Mouse (Mus musculus) forelimb bud, embryonic 11.5 days (tissue): ENCODE measurements around the gene Hist1h3d.
"Not testable (repeated sequence)": the region's sequence is repeated elsewhere in the genome, so short reads cannot be mapped to it uniquely, and the experiment has no call there.

Experiments used
- DNase-seq: peaks from one replicate; pipeline ENCODE4 v3.0.0-alpha.2; 2012; ENCODE audit warnings: low read depth, low spot score

Gene Hist1h3d

GRCm38 (mm10) chr13:23575271-23575851 is at the start of gene Hist1h3d:
Hist1h3d (plus strand) TSS chr13:23575763.
- peak; percentile 89 for DNase-seq

- DNase-seq: no peak
These were observed 49.7 kb upstream of the Hist1h3d start for GRCm38 (mm10) chr13:23525901-23526300.

- DNase-seq: peak; percentile 93
These were observed 49.3 kb upstream of the Hist1h3d start for GRCm38 (mm10) chr13:23526312-23526711.

- DNase-seq: no peak
These were observed 46.6 kb upstream of the Hist1h3d start for GRCm38 (mm10) chr13:23529005-23529404.

- DNase-seq: no peak
These were observed 45.9 kb upstream of the Hist1h3d start for GRCm38 (mm10) chr13:23529480-23530165.

GRCm38 (mm10) chr13:23530181-23530900 is 45.2 kb upstream of the Hist1h3d start:
- peak; percentile 66 for DNase-seq

- DNase-seq: peak; percentile 98
These were observed 44.4 kb upstream of the Hist1h3d start, which contains the start of gene Hist1h4h for GRCm38 (mm10) chr13:23530901-23531875. Hist1h4h (plus strand) TSS chr13:23531050.

GRCm38 (mm10) chr13:23532262-23533075 is 43.1 kb upstream of the Hist1h3d start:
- DNase-seq: no peak

GRCm38 (mm10) chr13:23533560-23534367 is 41.8 kb upstream of the Hist1h3d start, which contains the start of gene Hist1h2af:
Hist1h2af (plus strand) TSS chr13:23533906.
- DNase-seq: peak; percentile 94

- DNase-seq: peak; percentile 84
These were observed 41.0 kb upstream of the Hist1h3d start for GRCm38 (mm10) chr13:23534368-23535131.

- DNase-seq: peak; percentile 97
These were observed 40.2 kb upstream of the Hist1h3d start, which contains the start of gene Hist1h3g for GRCm38 (mm10) chr13:23535137-23536075. Hist1h3g (plus strand) TSS chr13:23535422.

- no peak for DNase-seq
These were observed 39.3 kb upstream of the Hist1h3d start for GRCm38 (mm10) chr13:23536076-23536822.

GRCm38 (mm10) chr13:23537006-23537710 is 38.4 kb upstream of the Hist1h3d start:
- no peak for DNase-seq

GRCm38 (mm10) chr13:23538249-23538648 is 37.3 kb upstream of the Hist1h3d start:
- no peak for DNase-seq

- not testable (repeated sequence) for DNase-seq
These were observed 35.7 kb upstream of the Hist1h3d start for GRCm38 (mm10) chr13:23539821-23540220.

GRCm38 (mm10) chr13:23541497-23541896 is 34.1 kb upstream of the Hist1h3d start:
- no peak for DNase-seq
